Mouse (Mus musculus) liver, embryonic 13.5 days (tissue): ENCODE data around the gene Gckr. TPM values are rescaled to one million over a fixed set of nuclear protein-coding genes. Genes with fewer than 3 reads are reported as not detected.
"Not testable (repeated sequence)": the region's sequence is repeated elsewhere in the genome, so short reads cannot be mapped to it uniquely, and the experiment has no call there.

ENCODE experiments used
- ATAC-seq: fragments of 200-750 bp; cut with Nextera tagmentation; 2 replicates; pipeline ENCODE4 v1.8.0; 2017; ENCODE audit warnings: low read depth, mild to moderate bottlenecking, moderate number of reproducible peaks, moderate library complexity
- DNase-seq: peaks from one replicate; pipeline ENCODE4 v3.0.0; 2022
- H3K27ac ChIP-seq: fragments of 300-500 bp; sonication (generic); 2 replicates; pipeline ENCODE4 v1.5.1; 2015; ENCODE audit warnings: moderate library complexity, mild to moderate bottlenecking, inconsistent platforms
- H3K27me3 ChIP-seq: fragments of 300-500 bp; sonication (generic); 2 replicates; pipeline ENCODE4 v1.6.1; 2015; ENCODE audit warnings: mild to moderate bottlenecking, inconsistent platforms
- H3K36me3 ChIP-seq: fragments of 300-500 bp; sonication (generic); 2 replicates; pipeline ENCODE4 v1.6.1; 2015; ENCODE audit warnings: mild to moderate bottlenecking, inconsistent platforms
- H3K4me1 ChIP-seq: fragments of 300-500 bp; sonication (generic); replicated peaks from 2 replicates; pipeline ENCODE4 v1.6.1; 2015; ENCODE audit warnings: inconsistent platforms
- H3K4me2 ChIP-seq: fragments of 300-500 bp; sonication (generic); 2 replicates; pipeline ENCODE4 v1.6.1; 2015; ENCODE audit warnings: inconsistent platforms, mild to moderate bottlenecking, moderate library complexity
- H3K4me3 ChIP-seq: fragments of 300-500 bp; sonication (generic); replicated peaks from 2 replicates; pipeline ENCODE4 v1.5.1; 2015; ENCODE audit warnings: mild to moderate bottlenecking, inconsistent platforms
- H3K9ac ChIP-seq: fragments of 300-500 bp; sonication (generic); 2 replicates; pipeline ENCODE4 v1.6.1; 2015; ENCODE audit warnings: mild to moderate bottlenecking, inconsistent platforms
- H3K9me3 ChIP-seq: fragments of 300-500 bp; sonication (generic); replicated peaks from 2 replicates; pipeline ENCODE4 v1.6.1; 2016; ENCODE audit warnings: inconsistent platforms
- WGBS: fragments of 180-500 bp; shearing (Covaris S2); methylation state at CpG from one replicate; pipeline ENCODE4 v1.1.7; 2015; ENCODE audit not compliant: insufficient replicate concordance; 5-methylcytosine and 5-hydroxymethylcytosine counted together
- polyA plus RNA-seq: library from polyadenylated mRNA; unstranded; fragments of >200 nt; fragmentation: Nextera tagmentation; extraction: Ambion mirVana; gene quantifications from 2 replicates; pipeline ENCODE4 v1.2.1, GENCODE M21; 2015

Gene Gckr
- polyA plus RNA-seq, 1 experiment from 2014 or later: 10.8 TPM

GRCm38 (mm10) chr5:31295606-31296141, 1.6 kb upstream of the Gckr start, which contains the start of gene Fndc4:
Gene Fndc4 (minus strand): TSS chr5:31296080.
- Histone ChIP-seq H3K4me2 (peak within 1 kb of the TSS; percentile 78), H3K4me1 (peaks cover 27% of the 10 kb centered on the region), H3K9me3 (no peaks in the 10 kb centered on the region), H3K4me3 (peak within 1 kb of the TSS; percentile 63), H3K27ac (no peak within 1 kb of the TSS), H3K36me3 (peaks cover 2% of the 10 kb centered on the region; the same call in 1 of the 2 replicates), H3K9ac (peak within 1 kb of the TSS; percentile 70), H3K27me3 (peaks cover 54% of the 10 kb centered on the region)
- ATAC-seq (no peak), DNase-seq (no peak)
- under 1% methylated on average over 45 of the region's 46 CpGs for WGBS

- no peak overlapping the region for H3K4me3 ChIP-seq
- peak overlapping the region; percentile 11 for H3K4me2 ChIP-seq
- 52% methylated on average over 3 of the region's 3 CpGs for WGBS
- no peak for DNase-seq
- peaks cover 60% of the 10 kb centered on the region for H3K27me3 ChIP-seq
- no peak for ATAC-seq
- no peaks in the 10 kb centered on the region for H3K9me3 ChIP-seq
- H3K4me1 ChIP-seq: peaks cover 11% of the 10 kb centered on the region
- H3K9ac ChIP-seq: no peak overlapping the region
- peak overlapping the region; percentile 31; the same call in 1 of the 2 replicates for H3K27ac ChIP-seq
- peaks cover 2% of the 10 kb centered on the region; the same call in 1 of the 2 replicates for H3K36me3 ChIP-seq
These were observed 738 bp downstream of the Gckr start for GRCm38 (mm10) chr5:31297981-31298380.

GRCm38 (mm10) chr5:31298486-31298885, 1.2 kb downstream of the Gckr start:
- ATAC-seq (no peak), DNase-seq (no peak)
- Histone ChIP-seq H3K4me1 (peaks cover 11% of the 10 kb centered on the region), H3K4me3 (no peak overlapping the region), H3K9me3 (no peaks in the 10 kb centered on the region), H3K27ac (no peak overlapping the region), H3K9ac (no peak overlapping the region), H3K27me3 (peaks cover 60% of the 10 kb centered on the region), H3K4me2 (no peak overlapping the region), H3K36me3 (peaks cover 1% of the 10 kb centered on the region; the same call in 1 of the 2 replicates)
- 25% methylated on average over 2 of the region's 2 CpGs for WGBS

- Histone ChIP-seq H3K27me3 (peaks cover 27% of the 10 kb centered on the region), H3K9me3 (no peaks in the 10 kb centered on the region), H3K9ac (no peak overlapping the region), H3K4me3 (no peak overlapping the region), H3K36me3 (no peaks in the 10 kb centered on the region), H3K4me1 (no peaks in the 10 kb centered on the region), H3K27ac (no peak overlapping the region), H3K4me2 (no peak overlapping the region)
- ATAC-seq (no peak), DNase-seq (no peak)
- 39% methylated on average over 8 of the region's 8 CpGs for WGBS
These were observed 4.6 kb downstream of the Gckr start for GRCm38 (mm10) chr5:31301866-31302265.

- 71% methylated on average over 6 of the region's 6 CpGs for WGBS
- Histone ChIP-seq H3K36me3 (no peaks in the 10 kb centered on the region), H3K4me1 (no peaks in the 10 kb centered on the region), H3K9ac (no peak overlapping the region), H3K4me3 (no peak overlapping the region), H3K27me3 (peaks cover 14% of the 10 kb centered on the region), H3K27ac (no peak overlapping the region), H3K9me3 (no peaks in the 10 kb centered on the region), H3K4me2 (no peak overlapping the region)
- DNase-seq (no peak), ATAC-seq (no peak)
These were observed 5.8 kb downstream of the Gckr start for GRCm38 (mm10) chr5:31303093-31303492.

GRCm38 (mm10) chr5:31312806-31313205, 15.6 kb downstream of the Gckr start:
- H3K27ac ChIP-seq: no peak overlapping the region
- no peak overlapping the region for H3K4me2 ChIP-seq
- DNase-seq (no peak), ATAC-seq (no peak)
- H3K4me3 ChIP-seq: no peak overlapping the region
- 58% methylated on average over 8 of the region's 8 CpGs for WGBS
- no peaks in the 10 kb centered on the region for H3K27me3 ChIP-seq
- H3K9me3 ChIP-seq: no peaks in the 10 kb centered on the region
- H3K4me1 ChIP-seq: no peaks in the 10 kb centered on the region
- H3K9ac ChIP-seq: no peak overlapping the region
- H3K36me3 ChIP-seq: no peaks in the 10 kb centered on the region

GRCm38 (mm10) chr5:31322776-31323175, 25.5 kb downstream of the Gckr start:
- Histone ChIP-seq H3K4me3 (no peak overlapping the region), H3K4me1 (no peaks in the 10 kb centered on the region), H3K9me3 (no peaks in the 10 kb centered on the region), H3K27ac (no peak overlapping the region), H3K4me2 (no peak overlapping the region), H3K36me3 (no peaks in the 10 kb centered on the region), H3K9ac (no peak overlapping the region), H3K27me3 (no peaks in the 10 kb centered on the region)
- ATAC-seq (no peak), DNase-seq (no peak)
- WGBS: 57% methylated on average over 3 of the region's 3 CpGs

- H3K27ac ChIP-seq: no peak overlapping the region
- 38% methylated on average over 3 of the region's 3 CpGs for WGBS
These were observed 26.8 kb downstream of the Gckr start for GRCm38 (mm10) chr5:31324085-31324484.

GRCm38 (mm10) chr5:31326850-31327249, 29.6 kb downstream of the Gckr start:
- DNase-seq (peak; percentile 5), ATAC-seq (no peak)
- Histone ChIP-seq H3K4me3 (no peak overlapping the region), H3K9me3 (no peaks in the 10 kb centered on the region), H3K9ac (no peak overlapping the region), H3K4me1 (no peaks in the 10 kb centered on the region), H3K27ac (no peak overlapping the region), H3K36me3 (no peaks in the 10 kb centered on the region), H3K4me2 (no peak overlapping the region), H3K27me3 (no peaks in the 10 kb centered on the region)
- 12% methylated on average over 5 of the region's 5 CpGs for WGBS

More at GRCm38 (mm10) chr5:31324085-31324484, 26.8 kb downstream of the Gckr start:
- H3K9ac ChIP-seq: no peak overlapping the region
- H3K4me2 ChIP-seq: no peak overlapping the region
- no peak overlapping the region for H3K4me3 ChIP-seq
- DNase-seq: no peak
- H3K36me3 ChIP-seq: no peaks in the 10 kb centered on the region
- H3K27me3 ChIP-seq: no peaks in the 10 kb centered on the region
- H3K4me1 ChIP-seq: no peaks in the 10 kb centered on the region
- no peaks in the 10 kb centered on the region for H3K9me3 ChIP-seq
- no peak for ATAC-seq

- H3K4me2 ChIP-seq: no peak overlapping the region
These were observed 31.0 kb downstream of the Gckr start for GRCm38 (mm10) chr5:31328255-31328654.

GRCm38 (mm10) chr5:31357586-31357985, 60.3 kb downstream of the Gckr start:
- not testable (repeated sequence) for H3K9ac ChIP-seq, H3K27ac ChIP-seq, H3K4me2 ChIP-seq, DNase-seq, H3K36me3 ChIP-seq, H3K27me3 ChIP-seq, H3K9me3 ChIP-seq, H3K4me1 ChIP-seq, ATAC-seq, H3K4me3 ChIP-seq
- 64% methylated on average over 16 of the region's 16 CpGs for WGBS

More at GRCm38 (mm10) chr5:31328255-31328654, 31.0 kb downstream of the Gckr start:
- H3K36me3 ChIP-seq: no peaks in the 10 kb centered on the region
- H3K27ac ChIP-seq: no peak overlapping the region
- no peak overlapping the region for H3K9ac ChIP-seq
- ATAC-seq (no peak), DNase-seq (peak; percentile 5)
- no peaks in the 10 kb centered on the region for H3K4me1 ChIP-seq
- H3K4me3 ChIP-seq: no peak overlapping the region
- no peaks in the 10 kb centered on the region; the same call in 1 of the 2 replicates for H3K9me3 ChIP-seq
- 34% methylated on average over 7 of the region's 7 CpGs for WGBS
- no peaks in the 10 kb centered on the region for H3K27me3 ChIP-seq

- no peak overlapping the region for H3K4me2 ChIP-seq
- no peaks in the 10 kb centered on the region for H3K4me1 ChIP-seq
- no peaks in the 10 kb centered on the region for H3K9me3 ChIP-seq
- H3K27me3 ChIP-seq: no peaks in the 10 kb centered on the region
- H3K9ac ChIP-seq: no peak overlapping the region
- no peak for ATAC-seq
- no peak overlapping the region for H3K4me3 ChIP-seq
- no peak for DNase-seq
- no peak overlapping the region for H3K27ac ChIP-seq
- WGBS: 54% methylated on average over 6 of the region's 6 CpGs
- H3K36me3 ChIP-seq: no peaks in the 10 kb centered on the region
These were observed 63.7 kb downstream of the Gckr start for GRCm38 (mm10) chr5:31360955-31361354.
